Mouse (Mus musculus): ENCODE data around the gene H2afb3. TPM values are rescaled to one million over a fixed set of nuclear protein-coding genes. Genes with fewer than 3 reads are reported as not detected.

H2afb3 gene
- polyA plus RNA-seq, 1 experiment from 2014 or later = not detected

Other genes starting within 250 kb of the H2afb3 start
- gene Pcdh11x, start 22.8 kb downstream of the H2afb3 start, polyA plus RNA-seq (2014; fragmentation: Nextera tagmentation; extraction: Ambion mirVana) = 3.8 and 5.7 TPM in 2 replicates